Mouse (Mus musculus): ENCODE data around the gene Card10. TPM values are rescaled to one million over a fixed set of nuclear protein-coding genes. Genes with fewer than 3 reads are reported as not detected.

Card10 gene
- 0.48 TPM for polyA plus RNA-seq (2014; fragmentation: Illumina TruSeq; extraction: RNeasy Lipid Tissue Mini Kit (QIAGEN cat#74804); ENCODE audit: low read depth, low replicate concordance)

GRCm38 (mm10) chr15:78802776-78803391 lies at the start of gene Card10:
Card10 (minus strand) TSS chr15:78803042.

GRCm38 (mm10) chr15:78842371-78843163 lies 39.7 kb upstream of the Card10 start, which contains the start of gene Cdc42ep1:
Cdc42ep1 (plus strand) TSS chr15:78842624.

GRCm38 (mm10) chr15:78773290-78773729 lies 29.5 kb downstream of the Card10 start, which contains the start of gene Mfng:
Mfng (minus strand) TSS chr15:78773475.

Other genes with a start within 250 kb of the Card10 start
- 1.2 TPM for gene Rac2, start 230.3 kb downstream of the Card10 start, polyA plus RNA-seq (2014; fragmentation: Illumina TruSeq; extraction: RNeasy Lipid Tissue Mini Kit (QIAGEN cat#74804); ENCODE audit: low read depth, low replicate concordance)
- gene Cyth4, start 206.0 kb downstream of the Card10 start, polyA plus RNA-seq (2014; fragmentation: Illumina TruSeq; extraction: RNeasy Lipid Tissue Mini Kit (QIAGEN cat#74804); ENCODE audit: low read depth, low replicate concordance) = 1.4 TPM
- not detected for gene Elfn2, start 84.3 kb downstream of the Card10 start, polyA plus RNA-seq (2014; fragmentation: Illumina TruSeq; extraction: RNeasy Lipid Tissue Mini Kit (QIAGEN cat#74804); ENCODE audit: low read depth, low replicate concordance)
- 0.34 TPM for gene Mfng, start 29.6 kb downstream of the Card10 start, polyA plus RNA-seq (2014; fragmentation: Illumina TruSeq; extraction: RNeasy Lipid Tissue Mini Kit (QIAGEN cat#74804); ENCODE audit: low read depth, low replicate concordance)
- 0.24 TPM for gene Cdc42ep1, start 39.6 kb upstream of the Card10 start, polyA plus RNA-seq (2014; fragmentation: Illumina TruSeq; extraction: RNeasy Lipid Tissue Mini Kit (QIAGEN cat#74804); ENCODE audit: low read depth, low replicate concordance)
- not detected for gene Lgals2, start 52.5 kb upstream of the Card10 start, polyA plus RNA-seq (2014; fragmentation: Illumina TruSeq; extraction: RNeasy Lipid Tissue Mini Kit (QIAGEN cat#74804); ENCODE audit: low read depth, low replicate concordance)
- gene Gga1, start 74.1 kb upstream of the Card10 start, polyA plus RNA-seq (2014; fragmentation: Illumina TruSeq; extraction: RNeasy Lipid Tissue Mini Kit (QIAGEN cat#74804); ENCODE audit: low read depth, low replicate concordance) = 1.1 TPM
- not detected for gene Gm49510, start 96.6 kb upstream of the Card10 start, polyA plus RNA-seq (2014; fragmentation: Illumina TruSeq; extraction: RNeasy Lipid Tissue Mini Kit (QIAGEN cat#74804); ENCODE audit: low read depth, low replicate concordance)
- not detected for gene Sh3bp1, start 96.7 kb upstream of the Card10 start, polyA plus RNA-seq (2014; fragmentation: Illumina TruSeq; extraction: RNeasy Lipid Tissue Mini Kit (QIAGEN cat#74804); ENCODE audit: low read depth, low replicate concordance)
- not detected for gene Pdxp, start 110.9 kb upstream of the Card10 start, polyA plus RNA-seq (2014; fragmentation: Illumina TruSeq; extraction: RNeasy Lipid Tissue Mini Kit (QIAGEN cat#74804); ENCODE audit: low read depth, low replicate concordance)
- gene Lgals1, start 123.7 kb upstream of the Card10 start, polyA plus RNA-seq (2014; fragmentation: Illumina TruSeq; extraction: RNeasy Lipid Tissue Mini Kit (QIAGEN cat#74804); ENCODE audit: low read depth, low replicate concordance) = 2.0 TPM
- gene Nol12, start 131.9 kb upstream of the Card10 start, polyA plus RNA-seq (2014; fragmentation: Illumina TruSeq; extraction: RNeasy Lipid Tissue Mini Kit (QIAGEN cat#74804); ENCODE audit: low read depth, low replicate concordance) = 3.0 TPM
- gene Triobp, start 144.7 kb upstream of the Card10 start, polyA plus RNA-seq (2014; fragmentation: Illumina TruSeq; extraction: RNeasy Lipid Tissue Mini Kit (QIAGEN cat#74804); ENCODE audit: low read depth, low replicate concordance) = 0.77 TPM
- 71.3 TPM for gene H1f0, start 225.4 kb upstream of the Card10 start, polyA plus RNA-seq (2014; fragmentation: Illumina TruSeq; extraction: RNeasy Lipid Tissue Mini Kit (QIAGEN cat#74804); ENCODE audit: low read depth, low replicate concordance)
- not detected for gene Galr3, start 238.8 kb upstream of the Card10 start, polyA plus RNA-seq (2014; fragmentation: Illumina TruSeq; extraction: RNeasy Lipid Tissue Mini Kit (QIAGEN cat#74804); ENCODE audit: low read depth, low replicate concordance)